Mouse (Mus musculus) stomach, postnatal 0 days (tissue): ENCODE data around the gene Cog4.

Experiments
- CTCF ChIP-seq: IDR thresholded peaks from 2 replicates; pipeline ENCODE4 v1.5.1; 2016; ENCODE audit warnings: antibody characterized with exemption, low read depth, mild to moderate bottlenecking, moderate library complexity
- EP300 ChIP-seq: optimal IDR thresholded peaks from 2 replicates; pipeline ENCODE3; 2016; ENCODE audit warnings: antibody characterized with exemption

DNA sequence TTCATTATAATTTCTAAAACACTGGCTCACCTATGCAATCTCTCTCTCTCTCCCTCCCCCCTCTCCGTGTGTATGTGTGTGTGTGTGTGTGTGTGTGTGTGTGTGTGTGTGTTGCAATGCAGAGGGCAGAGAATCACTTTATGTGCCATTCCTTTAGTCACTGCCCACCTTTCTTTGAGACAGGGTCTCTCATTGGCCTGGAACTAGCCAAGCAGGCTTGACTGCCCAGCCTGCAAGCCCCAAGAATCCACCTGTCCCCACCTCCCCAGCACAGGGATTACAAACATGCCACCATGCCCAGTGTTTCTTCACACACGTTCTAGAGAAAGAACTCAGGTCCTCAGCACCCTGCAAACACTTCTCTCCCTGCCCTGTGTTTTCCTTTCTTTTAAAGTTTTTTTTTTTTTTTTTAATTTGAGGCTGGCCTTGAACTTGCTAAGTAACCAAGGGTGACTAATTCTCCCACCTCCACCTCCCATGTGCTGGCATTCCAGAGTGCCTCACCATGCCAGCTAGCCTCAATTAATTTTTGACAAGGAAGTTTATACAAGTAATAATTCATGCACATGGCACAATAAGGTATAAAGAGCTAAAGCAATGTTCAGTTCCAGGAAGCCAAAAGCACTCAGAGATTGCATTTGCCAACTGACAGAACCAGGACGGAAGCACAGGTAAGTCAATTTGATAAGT is 41.4 kb upstream of the Cog4 start:
- TF ChIP-seq EP300: no peak
- TF ChIP-seq CTCF: no peak
